ENCODE assay signal across 28 mouse cellular contexts in genomic region chr13:15604074-15604473, GRCm38 (mm10).
DNase-seq lines count a peak whose midpoint lies in the region; ATAC-seq lines count a peak whose summit lies in the region.
"Had no signal": no experiment of that assay in that cellular context is flagged by ENCODE, and none has a peak within 500 bp of the region (broad histone marks: within the 10 kb centered on the region; RNA-seq: fewer than 3 reads in every experiment).

No protein-coding gene starts in this region.

- H3K27me3 ChIP-seq in midbrain, embryonic 11.5 days (ENCODE audit: control insufficient read depth, insufficient read depth, low read length) = peaks cover 10% of the 10 kb centered on the region
- no peaks in the 10 kb centered on the region for H3K27me3 ChIP-seq in midbrain, embryonic 15.5 days (replicated peaks)
- H3K27me3 ChIP-seq in embryonic facial prominence, embryonic 15.5 days = no peaks in the 10 kb centered on the region
- H3K27me3 ChIP-seq: hindbrain, embryonic 12.5 days; intestine, embryonic 15.5 days had no signal

- H3K36me3 ChIP-seq in midbrain, embryonic 11.5 days (ENCODE audit: control insufficient read depth, insufficient read depth, low read length) = no peaks in the 10 kb centered on the region
- no peaks in the 10 kb centered on the region for H3K36me3 ChIP-seq in midbrain, embryonic 15.5 days (replicated peaks)
- no peaks in the 10 kb centered on the region for H3K36me3 ChIP-seq in embryonic facial prominence, embryonic 15.5 days
- H3K36me3 ChIP-seq: heart, embryonic 10.5 days; heart, embryonic 13.5 days; hindbrain, embryonic 12.5 days; intestine, embryonic 15.5 days had no signal

- H3K4me3 ChIP-seq in midbrain, embryonic 11.5 days (ENCODE audit: low read depth, low read length) = no peak overlapping the region
- H3K4me3 ChIP-seq in midbrain, embryonic 15.5 days = no peak overlapping the region
- H3K4me3 ChIP-seq in embryonic facial prominence, embryonic 15.5 days (replicated peaks) = no peak overlapping the region
- H3K4me3 ChIP-seq: erythroblast, embryonic 14.5 days; gastrocnemius, adult 2 months; heart, embryonic 10.5 days; heart, embryonic 13.5 days; hindbrain, embryonic 12.5 days; intestine, embryonic 15.5 days had no signal

- no peak overlapping the region for H3K9ac ChIP-seq in midbrain, embryonic 11.5 days (ENCODE audit: low read length)
- H3K9ac ChIP-seq in midbrain, embryonic 15.5 days = no peak overlapping the region
- no peak overlapping the region for H3K9ac ChIP-seq in embryonic facial prominence, embryonic 15.5 days
- H3K9ac ChIP-seq: forebrain, postnatal 0 days; heart, embryonic 13.5 days; hindbrain, embryonic 12.5 days; intestine, embryonic 15.5 days had no signal

- no peak overlapping the region for H3K4me2 ChIP-seq in midbrain, embryonic 11.5 days
- H3K4me2 ChIP-seq in midbrain, embryonic 15.5 days = no peak overlapping the region
- no peak overlapping the region for H3K4me2 ChIP-seq in embryonic facial prominence, embryonic 15.5 days (replicated peaks)
- H3K4me2 ChIP-seq: heart, embryonic 13.5 days; hindbrain, embryonic 12.5 days; intestine, embryonic 15.5 days had no signal

- no peak for ATAC-seq in midbrain, embryonic 11.5 days (ENCODE audit: low FRiP score)
- no peak for ATAC-seq in midbrain, embryonic 15.5 days (replicated peaks)
- no peak for ATAC-seq in embryonic facial prominence, embryonic 15.5 days (ENCODE audit: insufficient number of reproducible peaks, low FRiP score, low TSS enrichment, low read depth)
- ATAC-seq: activated CD4-positive, CD25-positive, alpha-beta regulatory T cell, adult 4 months; CD4-positive, CD25-positive, alpha-beta regulatory T cell, adult 4 months; forebrain, embryonic 14.5 days; forebrain, postnatal 0 days; hindbrain, embryonic 16.5 days; intestine, embryonic 15.5 days had no signal

- H3K4me1 ChIP-seq in midbrain, embryonic 11.5 days (ENCODE audit: control insufficient read depth, insufficient read depth, low read length) = peaks cover 27% of the 10 kb centered on the region
- peaks cover 27% of the 10 kb centered on the region for H3K4me1 ChIP-seq in midbrain, embryonic 15.5 days
- peaks cover 28% of the 10 kb centered on the region for H3K4me1 ChIP-seq in embryonic facial prominence, embryonic 15.5 days
- H3K4me1 ChIP-seq: intestine, embryonic 15.5 days had no signal

- peak; percentile 84 for DNase-seq in heart, adult 11 months
- DNase-seq in heart, adult 8-10 months (ENCODE audit: low spot score) = no peak
- DNase-seq in midbrain, embryonic 11.5 days (ENCODE audit: low spot score, missing footprints) = no peak
- peak; percentile 15 for DNase-seq in brain, adult 2 months (ENCODE audit: low read depth, low spot score)
- no peak for DNase-seq in embryo, embryonic 10.5 days (ENCODE audit: low spot score)
- DNase-seq: adrenal gland, adult 8-10 months; adrenal gland, postnatal 25 days; cerebellum, adult 18-20 months; cerebellum, adult 9-10 months; cerebellum, postnatal 14 days; forebrain, postnatal 0 days; gastrocnemius, adult 2 months; gastrocnemius, postnatal 14 days; heart, adult 18-20 months; heart, postnatal 14 days; heart, postnatal 4 days; kidney, adult 11 months had no signal

- WGBS in midbrain, embryonic 11.5 days = 16% methylated on average over 6 of the region's 6 CpGs
- WGBS in midbrain, embryonic 15.5 days = 21% methylated on average over 6 of the region's 6 CpGs
- 31% methylated on average over 6 of the region's 6 CpGs for WGBS in embryonic facial prominence, embryonic 15.5 days

- H3K27ac ChIP-seq in midbrain, embryonic 11.5 days (ENCODE audit: low read depth, low read length) = 0 out of 2 replicates have a peak overlapping the region, but pooled peaks have one; percentile 15
- no peak overlapping the region for H3K27ac ChIP-seq in midbrain, embryonic 15.5 days
- H3K27ac ChIP-seq in embryonic facial prominence, embryonic 15.5 days (replicated peaks) = peak overlapping the region; percentile 17; the same call in 1 of the 2 replicates
- H3K27ac ChIP-seq: gastrocnemius, adult 2 months; heart, embryonic 10.5 days; heart, embryonic 13.5 days; hindbrain, embryonic 12.5 days; intestine, embryonic 15.5 days had no signal

- H3K9me3 ChIP-seq in midbrain, embryonic 11.5 days (ENCODE audit: control insufficient read depth, low read length) = no peaks in the 10 kb centered on the region
- H3K9me3 ChIP-seq in midbrain, embryonic 15.5 days = no peaks in the 10 kb centered on the region
- no peaks in the 10 kb centered on the region for H3K9me3 ChIP-seq in embryonic facial prominence, embryonic 15.5 days (replicated peaks)
- H3K9me3 ChIP-seq: heart, embryonic 10.5 days; heart, embryonic 13.5 days; hindbrain, embryonic 12.5 days; intestine, embryonic 15.5 days had no signal

Comparison
In these comparisons a context has a peak if more than half of its experiments do, and no peak if none do; other contexts are left out.
1. DNase-seq: peak in heart, adult 11 months (single experiment) and brain, adult 2 months (single experiment); none in heart, adult 8-10 months (single experiment), midbrain, embryonic 11.5 days (single experiment) and embryo, embryonic 10.5 days (single experiment).